8 mouse cellular contexts compared by ENCODE assay signal in the genomic region with DNA sequence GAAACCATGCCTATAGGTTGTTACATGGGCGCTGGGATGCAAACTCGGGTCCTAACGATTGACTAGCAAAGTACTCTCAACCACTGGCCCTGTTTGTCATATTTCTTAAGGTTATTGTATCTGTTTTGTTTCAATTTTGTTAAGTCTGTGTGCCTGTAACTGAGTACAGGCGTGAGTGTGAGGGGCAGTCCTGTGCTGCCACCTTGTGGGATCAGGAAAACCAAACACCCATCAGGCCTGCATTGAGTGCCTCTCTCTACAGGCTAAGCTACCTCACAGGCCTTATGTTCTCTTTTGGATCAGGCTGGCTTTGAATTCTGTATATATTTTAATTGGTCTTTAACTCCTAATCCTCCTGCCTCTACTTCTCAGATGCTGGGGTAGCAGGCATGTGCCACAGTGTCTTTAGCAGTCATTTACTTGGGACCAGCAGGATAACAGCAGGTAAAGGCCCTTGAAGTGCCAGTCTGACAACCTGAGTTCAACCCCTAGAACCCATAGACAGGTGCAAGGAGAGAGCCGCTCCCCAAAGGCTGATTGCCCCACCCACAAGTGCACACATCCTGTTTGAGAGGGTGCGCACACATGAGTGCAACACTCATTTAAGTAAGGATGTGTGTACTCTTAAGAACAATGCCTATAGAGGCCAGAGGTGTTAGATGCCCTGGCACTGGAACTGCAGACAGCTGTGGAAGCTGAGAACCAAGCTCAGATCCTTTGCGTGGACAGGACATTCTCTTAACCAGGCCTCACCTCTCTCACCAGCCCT. TPM values are rescaled to one million over a fixed set of nuclear protein-coding genes. Genes with fewer than 3 reads are reported as not detected.
DNase-seq lines count a peak whose midpoint lies in the region; ATAC-seq and TF ChIP-seq lines count a peak whose summit lies in the region.

No protein-coding gene starts in this region.

- no peak overlapping the region for H3K4me2 ChIP-seq in hindbrain, embryonic 11.5 days (replicated peaks; ENCODE audit: low read depth, low read length)
- no peak overlapping the region for H3K4me2 ChIP-seq in forebrain, embryonic 11.5 days (ENCODE audit: low read depth, low read length, severe bottlenecking)

- H3K4me1 ChIP-seq in hindbrain, embryonic 11.5 days (replicated peaks; ENCODE audit: control insufficient read depth, insufficient read depth, low read length) = no peaks in the 10 kb centered on the region
- no peaks in the 10 kb centered on the region for H3K4me1 ChIP-seq in hindbrain, embryonic 10.5 days (replicated peaks)
- no peaks in the 10 kb centered on the region for H3K4me1 ChIP-seq in lung, adult 2 months (ENCODE audit: control insufficient read depth, insufficient read depth, low read length)
- H3K4me1 ChIP-seq in forebrain, embryonic 11.5 days (replicated peaks; ENCODE audit: control insufficient read depth, insufficient read depth, low read length) = no peaks in the 10 kb centered on the region

- 89% methylated on average over 7 of the region's 7 CpGs for WGBS in hindbrain, embryonic 11.5 days
- 89% methylated on average over 7 of the region's 7 CpGs for WGBS in hindbrain, embryonic 10.5 days
- WGBS in lung, adult 2 months = 67% methylated on average over 7 of the region's 7 CpGs
- 88% methylated on average over 7 of the region's 7 CpGs for WGBS in forebrain, embryonic 11.5 days

- no peak for TF ChIP-seq POLR2A in lung, adult 2 months (IDR thresholded peaks at IDR 0.05; ENCODE audit: borderline replicate concordance, extremely low read depth, low read depth, low read length)

- ATAC-seq in hindbrain, embryonic 11.5 days (ENCODE audit: low FRiP score) = no peak
- peak; percentile 59; the same call in 1 of the 2 replicates for ATAC-seq in granulocyte monocyte progenitor cell, adult 5-6 weeks (replicated peaks; ENCODE audit: poor library complexity, severe bottlenecking)
- ATAC-seq in forebrain, embryonic 11.5 days (replicated peaks; ENCODE audit: low FRiP score) = no peak

- no peaks in the 10 kb centered on the region for H3K27me3 ChIP-seq in hindbrain, embryonic 11.5 days (ENCODE audit: control insufficient read depth, insufficient read depth, low read length)
- H3K27me3 ChIP-seq in hindbrain, embryonic 10.5 days (ENCODE audit: insufficient read depth, poor library complexity, severe bottlenecking) = no peaks in the 10 kb centered on the region
- no peaks in the 10 kb centered on the region for H3K27me3 ChIP-seq in forebrain, embryonic 11.5 days (ENCODE audit: control insufficient read depth, insufficient read depth, low read length)

- H3K36me3 ChIP-seq in hindbrain, embryonic 11.5 days (ENCODE audit: control insufficient read depth, insufficient read depth, low read length) = no peaks in the 10 kb centered on the region
- H3K36me3 ChIP-seq in hindbrain, embryonic 10.5 days = peaks cover 91% of the 10 kb centered on the region
- peaks cover 5% of the 10 kb centered on the region for H3K36me3 ChIP-seq in forebrain, embryonic 11.5 days (ENCODE audit: control insufficient read depth, insufficient read depth, low read length)

- H3K27ac ChIP-seq in hindbrain, embryonic 11.5 days (ENCODE audit: low read depth, low read length) = no peak overlapping the region
- no peak overlapping the region for H3K27ac ChIP-seq in hindbrain, embryonic 10.5 days
- no peak overlapping the region for H3K27ac ChIP-seq in forebrain, embryonic 11.5 days (ENCODE audit: low read depth, low read length)

- peak; percentile 89 for TF ChIP-seq CTCF in lung, adult 2 months (IDR thresholded peaks at IDR 0.05; ENCODE audit: insufficient read depth, low read length)

- no peak overlapping the region for H3K4me3 ChIP-seq in hindbrain, embryonic 11.5 days (ENCODE audit: low read depth, low read length)
- no peak overlapping the region for H3K4me3 ChIP-seq in hindbrain, embryonic 10.5 days
- no peak overlapping the region for H3K4me3 ChIP-seq in lung, adult 2 months (replicated peaks; ENCODE audit: extremely low read depth, low read depth, low read length)
- no peak overlapping the region for H3K4me3 ChIP-seq in forebrain, embryonic 11.5 days (ENCODE audit: low read depth, low read length)

- H3K9ac ChIP-seq in hindbrain, embryonic 11.5 days (ENCODE audit: low read depth, low read length) = no peak overlapping the region
- no peak overlapping the region for H3K9ac ChIP-seq in forebrain, embryonic 11.5 days (ENCODE audit: low read length)

- peak; percentile 9 for DNase-seq in hindbrain, embryonic 11.5 days (ENCODE audit: low spot score)
- DNase-seq in hindbrain, embryonic 10.5 days (ENCODE audit: low spot score) = no peak
- DNase-seq in CD8-positive naive resting alpha-beta T cell, adult 2 months (ENCODE audit: low read depth in 2 of 2, low spot score in 2 of 2) = peak; percentile 4 to 12
- DNase-seq in adipocyte (ENCODE audit: low spot score) = peak; percentile 56
- DNase-seq in lung, adult 2 months = peak; percentile 27
- peak; percentile 55 for DNase-seq in testis, postnatal 10 days (ENCODE audit: low spot score)
- no peak for DNase-seq in forebrain, embryonic 11.5 days (ENCODE audit: low spot score)

- no peaks in the 10 kb centered on the region for H3K9me3 ChIP-seq in hindbrain, embryonic 11.5 days (ENCODE audit: control insufficient read depth, low read length)
- H3K9me3 ChIP-seq in hindbrain, embryonic 10.5 days = no peaks in the 10 kb centered on the region
- no peaks in the 10 kb centered on the region for H3K9me3 ChIP-seq in forebrain, embryonic 11.5 days (ENCODE audit: control insufficient read depth, low read length)

RNA-seq across cellular contexts. Expression of a gene that starts 38.2 kb away (rescaled TPM):
- polyA plus RNA-seq in hindbrain, embryonic 11.5 days (2014; fragmentation: Nextera tagmentation; extraction: Ambion mirVana) = 21.9 and 34.1 TPM in 2 replicates
- polyA plus RNA-seq in hindbrain, embryonic 10.5 days (2016; fragmentation: Nextera tagmentation; extraction: Ambion mirVana) = 24.2 and 33.0 TPM in 2 replicates
- 37.0 and 42.0 TPM in 2 replicates for total RNA-seq in granulocyte monocyte progenitor cell, adult 5-6 weeks (2014; fragmentation: Nextera tagmentation)
- 37.1 and 38.9 TPM in 2 replicates for total RNA-seq in granulocyte monocyte progenitor cell, adult 5-6 weeks (2017)
- 16.6 and 19.5 TPM in 2 replicates for polyA plus RNA-seq in lung, adult 2 months (2012; rRNA removed)
- 31.6 and 31.9 TPM in 2 replicates for polyA plus RNA-seq in forebrain, embryonic 11.5 days (2014; fragmentation: Nextera tagmentation; extraction: Ambion mirVana)

RNA-seq across cellular contexts. Expression of a gene that starts 55.4 kb away (rescaled TPM):
- 3.7 and 4.1 TPM in 2 replicates for polyA plus RNA-seq in hindbrain, embryonic 11.5 days (2014; fragmentation: Nextera tagmentation; extraction: Ambion mirVana)
- 3.4 and 4.9 TPM in 2 replicates for polyA plus RNA-seq in hindbrain, embryonic 10.5 days (2016; fragmentation: Nextera tagmentation; extraction: Ambion mirVana)
- total RNA-seq in granulocyte monocyte progenitor cell, adult 5-6 weeks (2014; fragmentation: Nextera tagmentation) = 2.9 and 4.4 TPM in 2 replicates
- 5.1 and 15.0 TPM in 2 replicates for total RNA-seq in granulocyte monocyte progenitor cell, adult 5-6 weeks (2017)
- 8.7 and 10.4 TPM in 2 replicates for polyA plus RNA-seq in lung, adult 2 months (2012; rRNA removed)
- 4.8 and 5.5 TPM in 2 replicates for polyA plus RNA-seq in forebrain, embryonic 11.5 days (2014; fragmentation: Nextera tagmentation; extraction: Ambion mirVana)

Comparison
In these comparisons a context has a peak if more than half of its experiments do, and no peak if none do; other contexts are left out.
1. DNase-seq: peak in hindbrain, embryonic 11.5 days (single experiment), CD8-positive naive resting alpha-beta T cell, adult 2 months (2 of 2), adipocyte (single experiment), lung, adult 2 months (single experiment) and testis, postnatal 10 days (single experiment); none in hindbrain, embryonic 10.5 days (single experiment) and forebrain, embryonic 11.5 days (single experiment).